Comparison of ENCODE assay signal across 27 mouse cellular contexts in genomic region chr14:122179262-122179661, GRCm38 (mm10). TPM values are rescaled to one million over a fixed set of nuclear protein-coding genes. Genes with fewer than 3 reads are reported as not detected.
DNase-seq lines count a peak whose midpoint lies in the region; ATAC-seq and TF ChIP-seq lines count a peak whose summit lies in the region.
"Had no signal": no experiment of that assay in that cellular context is flagged by ENCODE, and none has a peak within 500 bp of the region (broad histone marks: within the 10 kb centered on the region; RNA-seq: fewer than 3 reads in every experiment).

No protein-coding gene starts in this region.

- no peaks in the 10 kb centered on the region for H3K27me3 ChIP-seq in heart, adult 2 months (ENCODE audit: control insufficient read depth, insufficient read depth, low read length)
- H3K27me3 ChIP-seq in heart, embryonic 10.5 days (ENCODE audit: insufficient read depth, poor library complexity, severe bottlenecking), result no peaks in the 10 kb centered on the region
- H3K27me3 ChIP-seq in midbrain, postnatal 0 days (ENCODE audit: insufficient read depth, low read length), result no peaks in the 10 kb centered on the region
- H3K27me3 ChIP-seq in midbrain, embryonic 13.5 days, result 0 out of 2 replicates have a peak, but pooled peaks cover 7% of the 10 kb centered on the region
- no peaks in the 10 kb centered on the region for H3K27me3 ChIP-seq in MEL (ENCODE audit: control insufficient read depth in 1 of 2, insufficient read depth in 2 of 2, low read length in 2 of 2)
- H3K27me3 ChIP-seq: liver, embryonic 15.5 days; neural tube, embryonic 12.5 days had no signal

- no peak overlapping the region for H3K4me2 ChIP-seq in midbrain, postnatal 0 days (ENCODE audit: low read depth, low read length, poor library complexity, severe bottlenecking)
- H3K4me2 ChIP-seq in midbrain, embryonic 13.5 days (replicated peaks), result no peak overlapping the region
- H3K4me2 ChIP-seq: forebrain, embryonic 13.5 days; hindbrain, embryonic 14.5 days; limb, embryonic 15.5 days; liver, embryonic 15.5 days; lung, embryonic 14.5 days; neural tube, embryonic 12.5 days had no signal

- H3K27ac ChIP-seq in heart, adult 2 months, result no peak overlapping the region
- no peak overlapping the region for H3K27ac ChIP-seq in heart, embryonic 10.5 days
- no peak overlapping the region for H3K27ac ChIP-seq in midbrain, postnatal 0 days (ENCODE audit: low read depth, low read length)
- H3K27ac ChIP-seq in midbrain, embryonic 13.5 days, result no peak overlapping the region
- H3K27ac ChIP-seq in MEL (ENCODE audit: control insufficient read depth, low read depth, low read length), result no peak overlapping the region
- H3K27ac ChIP-seq: forebrain, embryonic 13.5 days; hindbrain, embryonic 14.5 days; limb, embryonic 10.5 days; limb, embryonic 15.5 days; liver, embryonic 15.5 days; midbrain, embryonic 10.5 days; neural tube, embryonic 12.5 days had no signal

- H3K79me2 ChIP-seq in heart, adult 2 months (replicated peaks; ENCODE audit: control insufficient read depth, insufficient read depth, low read length), result no peaks in the 10 kb centered on the region; the same call in 1 of the 2 replicates
- no peaks in the 10 kb centered on the region; the same call in 1 of the 2 replicates for H3K79me2 ChIP-seq in MEL (ENCODE audit: control insufficient read depth, insufficient read depth, low read length, poor library complexity)

- DNase-seq in heart, adult 2 months, result peak; percentile 29 to 39
- DNase-seq in heart, embryonic 10.5 days (ENCODE audit: low spot score), result no peak
- peak; percentile 14 for DNase-seq in midbrain, postnatal 0 days (ENCODE audit: low spot score)
- DNase-seq in MEL (ENCODE audit: low read depth, low spot score), result peak; percentile 63
- DNase-seq in heart, postnatal 14 days, result peak; percentile 28 to 40
- DNase-seq in lung, postnatal 36 days, result no peak
- DNase-seq: adrenal gland, postnatal 36 days; cerebellum, adult 18-20 months; cerebellum, postnatal 14 days; gastrocnemius, postnatal 14 days; kidney, adult 9 months; kidney, postnatal 10 days; layer of hippocampus, adult 9-11 months; lung, embryonic 14.5 days; lung, postnatal 14 days had no signal

- intact Hi-C loops in heart, adult 2 months (cut with DNase I), result no loop called here
- intact Hi-C loops in heart, postnatal 14 days (cut with DNase I), result no loop called here

- TF ChIP-seq RAD21 in MEL (IDR thresholded peaks at IDR 0.05; ENCODE audit: low read depth, low read length), result no peak; the same call in 1 of the 2 replicates

- WGBS in heart, adult 2 months, result 25% methylated on average over 16 of the region's 16 CpGs
- 35% methylated on average over 16 of the region's 16 CpGs for WGBS in heart, embryonic 10.5 days
- 42% methylated on average over 16 of the region's 16 CpGs for WGBS in midbrain, postnatal 0 days
- WGBS in midbrain, embryonic 13.5 days, result 50% methylated on average over 16 of the region's 16 CpGs

- TF ChIP-seq CTCF in heart, adult 2 months (IDR thresholded peaks at IDR 0.05), result no peak
- TF ChIP-seq CTCF in midbrain, postnatal 0 days (IDR thresholded peaks at IDR 0.05), result no peak
- 0 out of 6 replicates have a peak, but pooled peaks of 1 of the 3 experiments have one; percentile 10 for TF ChIP-seq CTCF in MEL (IDR thresholded peaks at IDR 0.05 in 2 of 3, conservative IDR thresholded peaks at IDR 0.05 in 1 of 3; ENCODE audit: control insufficient read depth in 1 of 3, insufficient read depth in 1 of 3, low read depth in 2 of 3, low read length in 3 of 3, poor library complexity in 1 of 3, severe bottlenecking in 1 of 3)

- TF ChIP-seq POLR2A in heart, adult 2 months (IDR thresholded peaks at IDR 0.05; ENCODE audit: insufficient read depth, low read depth, low read length), result no peak
- TF ChIP-seq POLR2A in MEL (IDR thresholded peaks at IDR 0.05; ENCODE audit: control insufficient read depth in 1 of 2, insufficient read depth in 1 of 2, low read depth in 1 of 2, low read length in 2 of 2, poor library complexity in 1 of 2), result no peak

- peaks cover 2% of the 10 kb centered on the region for H3K4me1 ChIP-seq in heart, adult 2 months (ENCODE audit: control insufficient read depth, insufficient read depth, low read length)
- H3K4me1 ChIP-seq in heart, embryonic 10.5 days, result peaks cover 24% of the 10 kb centered on the region
- H3K4me1 ChIP-seq in midbrain, postnatal 0 days (ENCODE audit: insufficient read depth, low read length), result no peaks in the 10 kb centered on the region
- 0 out of 2 replicates have a peak, but pooled peaks cover 11% of the 10 kb centered on the region for H3K4me1 ChIP-seq in midbrain, embryonic 13.5 days (replicated peaks)
- H3K4me1 ChIP-seq in MEL (ENCODE audit: control insufficient read depth in 1 of 2, insufficient read depth in 2 of 2, low read length in 2 of 2), result peaks cover 9 to 20% of the 10 kb centered on the region in 2 experiments
- H3K4me1 ChIP-seq: neural tube, embryonic 12.5 days had no signal

- no peak for TF ChIP-seq EP300 in heart, adult 2 months (IDR thresholded peaks at IDR 0.05; ENCODE audit: insufficient read depth, low read depth, low read length)
- TF ChIP-seq EP300 in MEL (IDR thresholded peaks at IDR 0.05; ENCODE audit: low read depth in 1 of 2, low read length in 2 of 2), result no peak

- H3K9me3 ChIP-seq in heart, embryonic 10.5 days, result no peaks in the 10 kb centered on the region
- no peaks in the 10 kb centered on the region for H3K9me3 ChIP-seq in midbrain, postnatal 0 days (ENCODE audit: low read length)
- H3K9me3 ChIP-seq in midbrain, embryonic 13.5 days, result no peaks in the 10 kb centered on the region
- no peaks in the 10 kb centered on the region for H3K9me3 ChIP-seq in MEL (replicated peaks; ENCODE audit: insufficient read depth, low read length)
- H3K9me3 ChIP-seq: forebrain, embryonic 13.5 days; limb, embryonic 10.5 days; limb, embryonic 15.5 days; liver, embryonic 15.5 days; midbrain, embryonic 10.5 days; neural tube, embryonic 12.5 days had no signal

- no peaks in the 10 kb centered on the region for H3K36me3 ChIP-seq in heart, adult 2 months (ENCODE audit: control insufficient read depth, insufficient read depth, low read length)
- no peaks in the 10 kb centered on the region for H3K36me3 ChIP-seq in heart, embryonic 10.5 days
- no peaks in the 10 kb centered on the region for H3K36me3 ChIP-seq in midbrain, postnatal 0 days (ENCODE audit: insufficient read depth, low read length)
- no peaks in the 10 kb centered on the region for H3K36me3 ChIP-seq in midbrain, embryonic 13.5 days
- H3K36me3 ChIP-seq in MEL (ENCODE audit: control insufficient read depth in 1 of 2, insufficient read depth in 2 of 2, low read length in 2 of 2), result peaks cover 0 to 20% of the 10 kb centered on the region in 2 experiments; a peak in 2 of 4 replicates
- H3K36me3 ChIP-seq: limb, embryonic 10.5 days; limb, embryonic 15.5 days; liver, embryonic 15.5 days; midbrain, embryonic 10.5 days; neural tube, embryonic 12.5 days had no signal

- ATAC-seq in midbrain, postnatal 0 days (ENCODE audit: low FRiP score), result no peak
- ATAC-seq in midbrain, embryonic 13.5 days, result no peak
- ATAC-seq: forebrain, embryonic 13.5 days; intestine, postnatal 0 days; midbrain, embryonic 16.5 days had no signal

- no peak overlapping the region for H3K9ac ChIP-seq in heart, adult 2 months (ENCODE audit: low read depth, low read length)
- H3K9ac ChIP-seq in midbrain, postnatal 0 days (replicated peaks; ENCODE audit: low read length, poor library complexity, severe bottlenecking), result no peak overlapping the region
- H3K9ac ChIP-seq in midbrain, embryonic 13.5 days (replicated peaks), result no peak overlapping the region
- H3K9ac ChIP-seq in MEL (ENCODE audit: control insufficient read depth, low read depth, low read length, poor library complexity, severe bottlenecking), result no peak overlapping the region
- H3K9ac ChIP-seq: forebrain, embryonic 13.5 days; hindbrain, embryonic 14.5 days; limb, embryonic 15.5 days; liver, embryonic 15.5 days; lung, embryonic 14.5 days; neural tube, embryonic 12.5 days had no signal

- H3K4me3 ChIP-seq in heart, adult 2 months, result no peak overlapping the region
- H3K4me3 ChIP-seq in heart, embryonic 10.5 days, result no peak overlapping the region
- no peak overlapping the region for H3K4me3 ChIP-seq in midbrain, postnatal 0 days (ENCODE audit: low read depth, low read length)
- no peak overlapping the region for H3K4me3 ChIP-seq in midbrain, embryonic 13.5 days (replicated peaks)
- no peak overlapping the region for H3K4me3 ChIP-seq in MEL (ENCODE audit: control insufficient read depth in 1 of 2, insufficient read depth in 1 of 2, low read depth in 2 of 2, low read length in 2 of 2)
- H3K4me3 ChIP-seq: erythroblast, embryonic 14.5 days; forebrain, embryonic 13.5 days; limb, embryonic 10.5 days; limb, embryonic 15.5 days; liver, embryonic 15.5 days; midbrain, embryonic 10.5 days; myocyte; neural tube, embryonic 12.5 days had no signal

TF ChIP-seq in MEL, 35 proteins besides CTCF, POLR2A, EP300 and RAD21:
- TF ChIP-seq SMC3 (IDR thresholded peaks at IDR 0.05; ENCODE audit: low read depth, low read length) (peak; percentile 35), ZMIZ1 (IDR thresholded peaks at IDR 0.05; ENCODE audit: low read depth, low read length) (no peak)

RNA-seq across cellular contexts. Expression of gene Clybl, which starts 2.2 kb away (rescaled TPM):
- total RNA-seq in heart, adult 2 months (2021), result 100 to 1,000 TPM; 115 to 131 TPM
- 50.3 and 90.5 TPM in 2 replicates for polyA plus RNA-seq in heart, adult 2 months (2012; rRNA removed)
- polyA plus RNA-seq in heart, embryonic 10.5 days (2016; fragmentation: Nextera tagmentation; extraction: Ambion mirVana), result 43.5 and 63.8 TPM in 2 replicates
- total RNA-seq in midbrain, postnatal 0 days (2014; rRNA removed), result 8.7 and 13.3 TPM in 2 replicates
- 21.1 and 21.6 TPM in 2 replicates for polyA plus RNA-seq in midbrain, postnatal 0 days (2015; fragmentation: Nextera tagmentation; extraction: Ambion mirVana)
- polyA plus RNA-seq in midbrain, embryonic 13.5 days (2015; fragmentation: Nextera tagmentation; extraction: Ambion mirVana), result 23.9 and 24.1 TPM in 2 replicates
- 13.4 and 14.4 TPM in 2 replicates for total RNA-seq in MEL (2012; rRNA removed)
- polyA plus RNA-seq in MEL (2012; ENCODE audit: insufficient read depth in 1 of 2, insufficient read length in 2 of 2, low read depth in 1 of 2, low replicate concordance in 2 of 2, missing spikeins in 1 of 2), result 10 to 100 TPM in 1 of 2 experiments, not detected in 1; 36.6 TPM
- total RNA-seq in heart, postnatal 14 days (2021), result 100 to 1,000 TPM; 103 to 116 TPM

Comparison
In these comparisons a context has a peak if more than half of its experiments do, and no peak if none do; other contexts are left out.
1. DNase-seq: peak in heart, adult 2 months (2 of 2), midbrain, postnatal 0 days (single experiment), MEL (single experiment) and heart, postnatal 14 days (2 of 2); none in heart, embryonic 10.5 days (single experiment) and lung, postnatal 36 days (single experiment).